Mouse (Mus musculus) heart, postnatal 36 days (tissue): ENCODE measurements around the gene Phox2b. TPM values are rescaled to one million over a fixed set of nuclear protein-coding genes. Genes with fewer than 3 reads are reported as not detected.

Experiments used
- DNase-seq, 2 experiments: peaks; one replicate each; pipeline ENCODE4 v3.0.0; 2021 to 2022
- intact Hi-C: fragments of 180-260 bp; cut with DNase I; formaldehyde crosslinking; loops from one replicate; pipeline ENCODE4 v1.15.1; 2025
- total RNA-seq, 2 experiments: library from RNA; stranded (reverse); gene quantifications; 2 replicates each; pipeline ENCODE4 v1.2.3; 2021

Phox2b gene
- total RNA-seq, result not detected

GRCm38 (mm10) chr5:67098733-67099323 is at the start of gene Phox2b:
TSS of gene Phox2b (minus strand) at chr5:67099301.
- DNase-seq, result peak; percentile 11 to 27
- intact Hi-C loops, result loop anchor here (2.0 kb wide), 1 partner anchor 124 kb away; no protein-coding TSS in a partner anchor

GRCm38 (mm10) chr5:67142622-67143021 is 43.5 kb upstream of the Phox2b start:
- intact Hi-C loops, result no loop called here
- DNase-seq, result no peak

GRCm38 (mm10) chr5:67139052-67140015 is 40.2 kb upstream of the Phox2b start:
- intact Hi-C loops, result no loop called here

GRCm38 (mm10) chr5:67138643-67139042 is 39.5 kb upstream of the Phox2b start:
- no peak for DNase-seq
- intact Hi-C loops, result no loop called here

More at GRCm38 (mm10) chr5:67139052-67140015, 40.2 kb upstream of the Phox2b start:
- DNase-seq, result no peak

- intact Hi-C loops, result no loop called here
- DNase-seq, result no peak
Observed at GRCm38 (mm10) chr5:67134698-67135097, 35.6 kb upstream of the Phox2b start.

- intact Hi-C loops, result no loop called here
Observed at GRCm38 (mm10) chr5:67131671-67132070, 32.6 kb upstream of the Phox2b start.

GRCm38 (mm10) chr5:67106261-67106660 is 7.2 kb upstream of the Phox2b start:
- no peak for DNase-seq
- intact Hi-C loops, result no loop called here

More at GRCm38 (mm10) chr5:67131671-67132070, 32.6 kb upstream of the Phox2b start:
- no peak for DNase-seq

- intact Hi-C loops, result no loop called here
- no peak for DNase-seq
Observed at GRCm38 (mm10) chr5:67103016-67103415, 3.9 kb upstream of the Phox2b start.

- intact Hi-C loops, result no loop called here
- no peak for DNase-seq
Observed at GRCm38 (mm10) chr5:67101793-67102600, 2.9 kb upstream of the Phox2b start.

- DNase-seq, result no peak
- intact Hi-C loops, result no loop called here
Observed at GRCm38 (mm10) chr5:67101395-67101760, 2.3 kb upstream of the Phox2b start.

GRCm38 (mm10) chr5:67100564-67101394 is 1.7 kb upstream of the Phox2b start:
- DNase-seq, result peak in 1 of 2 experiments; percentile 7
- intact Hi-C loops, result no loop called here

GRCm38 (mm10) chr5:67099393-67100271 is 531 bp upstream of the Phox2b start:
- intact Hi-C loops, result loop anchor here (2.0 kb wide), 1 partner anchor 123 kb away; no protein-coding TSS in a partner anchor
- peak; percentile 11 to 22 for DNase-seq

GRCm38 (mm10) chr5:67098051-67098732 is 909 bp downstream of the Phox2b start:
- DNase-seq, result peak in 1 of 2 experiments; percentile 21
- intact Hi-C loops, result loop anchor here (2.0 kb wide), 1 partner anchor 125 kb away; no protein-coding TSS in a partner anchor

- intact Hi-C loops, result loop anchor here (2.0 kb wide), 1 partner anchor 125 kb away; no protein-coding TSS in a partner anchor
- DNase-seq, result peak; percentile 8 to 42
Observed at GRCm38 (mm10) chr5:67097106-67098050, 1.7 kb downstream of the Phox2b start.

GRCm38 (mm10) chr5:67096378-67096771 is 2.7 kb downstream of the Phox2b start:
- DNase-seq, result peak; percentile 17 to 27
- intact Hi-C loops, result no loop called here

GRCm38 (mm10) chr5:67095651-67096377 is 3.3 kb downstream of the Phox2b start:
- intact Hi-C loops, result no loop called here
- DNase-seq, result peak; percentile 15 to 21
